Mouse (Mus musculus): Measurements from ENCODE around the gene Eif5b. TPM values are rescaled to one million over a fixed set of nuclear protein-coding genes. Genes with fewer than 3 reads are reported as not detected.

The Eif5b gene
- polyA plus RNA-seq, 1 experiment from 2014 or later = 24.5 TPM

DNA sequence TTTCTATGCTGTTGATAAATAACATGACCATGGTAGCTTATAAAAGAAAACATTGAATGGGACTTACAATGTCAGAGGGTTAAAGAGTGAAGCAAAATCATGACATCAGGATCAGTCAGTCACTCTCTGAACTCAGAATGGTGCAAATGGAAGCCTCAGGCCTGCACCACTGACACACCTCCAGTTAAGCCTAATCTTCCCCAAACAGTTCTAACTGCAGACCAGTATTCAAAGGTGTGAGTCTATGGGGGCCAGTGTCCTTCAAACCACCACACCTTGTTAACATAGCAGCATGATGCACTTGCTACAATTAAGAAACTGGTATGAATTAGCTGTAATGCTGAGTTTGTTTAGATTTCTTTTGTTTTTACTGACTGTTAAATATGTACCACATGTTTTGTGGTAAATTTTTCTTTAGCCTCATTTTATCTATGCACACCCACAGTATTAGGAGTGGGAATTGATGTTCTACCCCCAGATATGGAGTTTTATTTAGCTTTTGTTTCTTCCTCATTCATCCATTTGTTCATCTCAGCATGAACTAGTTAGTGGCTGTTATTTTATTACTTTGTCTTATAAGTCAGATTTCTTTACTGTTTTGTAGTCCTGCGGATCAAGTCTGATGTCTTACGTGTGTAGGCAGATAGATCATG is 16.9 kb downstream of the Eif5b start:
- ATAC-seq (ENCODE audit: low read depth) = no peak
- Histone ChIP-seq H3K4me2 (ENCODE audit: low read depth, low read length) (no peak overlapping the region), H3K9ac (ENCODE audit: low read depth, low read length) (no peak overlapping the region), H3K4me1 (ENCODE audit: control insufficient read depth, insufficient read depth, low read length) (no peaks in the 10 kb centered on the region), H3K9me3 (ENCODE audit: control insufficient read depth, low read length) (no peaks in the 10 kb centered on the region), H3K36me3 (ENCODE audit: control insufficient read depth, insufficient read depth, low read length) (peaks cover 20% of the 10 kb centered on the region), H3K27me3 (replicated peaks; ENCODE audit: control insufficient read depth, insufficient read depth, low read length) (no peaks in the 10 kb centered on the region), H3K4me3 (ENCODE audit: low read depth, low read length) (no peak overlapping the region), H3K27ac (replicated peaks; ENCODE audit: low read depth, low read length) (no peak overlapping the region)
- 90% methylated on average over 2 of the region's 2 CpGs for WGBS
- no peak for DNase-seq (ENCODE audit: low spot score)

GRCm38 (mm10) chr1:38027301-38027700 is 29.5 kb downstream of the Eif5b start:
- DNase-seq (ENCODE audit: low spot score) (no peak), ATAC-seq (ENCODE audit: low read depth) (no peak)
- Histone ChIP-seq H3K27me3 (replicated peaks; ENCODE audit: control insufficient read depth, insufficient read depth, low read length) (no peaks in the 10 kb centered on the region), H3K36me3 (ENCODE audit: control insufficient read depth, insufficient read depth, low read length) (peaks cover 44% of the 10 kb centered on the region), H3K27ac (replicated peaks; ENCODE audit: low read depth, low read length) (no peak overlapping the region), H3K9ac (ENCODE audit: low read depth, low read length) (no peak overlapping the region), H3K9me3 (ENCODE audit: control insufficient read depth, low read length) (no peaks in the 10 kb centered on the region), H3K4me3 (ENCODE audit: low read depth, low read length) (no peak overlapping the region), H3K4me1 (ENCODE audit: control insufficient read depth, insufficient read depth, low read length) (no peaks in the 10 kb centered on the region), H3K4me2 (ENCODE audit: low read depth, low read length) (no peak overlapping the region)
- 95% methylated on average over 7 of the region's 7 CpGs for WGBS

DNA sequence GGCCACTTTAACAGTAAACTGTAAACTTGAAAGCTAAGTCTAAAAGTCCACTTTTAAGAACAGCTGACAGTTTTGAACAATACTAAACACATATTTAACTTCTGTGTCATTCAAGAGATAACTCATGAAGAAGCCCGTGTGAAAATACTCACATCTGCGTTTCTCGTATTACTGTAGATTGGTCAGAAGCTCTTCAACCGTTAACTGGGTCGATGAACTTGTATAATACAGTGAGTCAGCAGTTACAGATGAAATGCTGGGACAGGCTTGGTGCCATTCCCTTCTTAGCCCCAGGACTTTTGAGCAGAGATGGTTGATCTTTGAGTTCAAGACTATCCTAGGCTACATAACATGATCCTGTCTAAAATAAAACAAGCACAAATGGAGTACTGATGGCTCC is 33.6 kb downstream of the Eif5b start:
- Histone ChIP-seq H3K9me3 (ENCODE audit: control insufficient read depth, low read length) (no peaks in the 10 kb centered on the region), H3K9ac (ENCODE audit: low read depth, low read length) (no peak overlapping the region), H3K4me3 (ENCODE audit: low read depth, low read length) (no peak overlapping the region), H3K36me3 (ENCODE audit: control insufficient read depth, insufficient read depth, low read length) (peaks cover 51% of the 10 kb centered on the region), H3K27me3 (replicated peaks; ENCODE audit: control insufficient read depth, insufficient read depth, low read length) (no peaks in the 10 kb centered on the region), H3K27ac (replicated peaks; ENCODE audit: low read depth, low read length) (no peak overlapping the region), H3K4me2 (ENCODE audit: low read depth, low read length) (no peak overlapping the region), H3K4me1 (ENCODE audit: control insufficient read depth, insufficient read depth, low read length) (no peaks in the 10 kb centered on the region)
- DNase-seq (ENCODE audit: low spot score) = no peak
- 96% methylated on average over 5 of the region's 5 CpGs for WGBS
- no peak for ATAC-seq (ENCODE audit: low read depth)

DNA sequence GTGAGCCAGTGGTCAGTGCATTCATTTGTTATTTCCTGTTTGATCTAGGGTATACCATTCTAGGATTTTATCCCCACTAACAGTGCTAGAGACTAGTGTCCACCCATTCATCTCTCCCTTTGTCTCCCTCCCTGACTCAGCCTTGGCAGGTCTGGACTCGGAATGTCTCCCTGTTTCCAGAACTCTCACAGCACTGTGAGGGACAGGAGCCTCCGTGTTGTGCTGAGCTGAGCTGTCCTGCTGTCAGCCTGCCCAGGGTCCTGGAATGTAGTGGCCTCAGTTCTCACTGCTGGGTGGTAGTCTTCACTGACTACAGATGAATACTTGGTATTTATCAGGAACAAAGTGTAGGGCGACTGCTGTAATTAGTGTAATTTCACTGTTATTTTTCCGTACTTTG is 37.7 kb downstream of the Eif5b start:
- H3K9ac ChIP-seq (ENCODE audit: low read depth, low read length) = no peak overlapping the region
- no peak overlapping the region for H3K4me3 ChIP-seq (ENCODE audit: low read depth, low read length)
- no peak overlapping the region for H3K27ac ChIP-seq (replicated peaks; ENCODE audit: low read depth, low read length)
- DNase-seq (ENCODE audit: low spot score) (no peak), ATAC-seq (ENCODE audit: low read depth) (no peak)
- 88% methylated on average over 4 of the region's 4 CpGs for WGBS
- H3K9me3 ChIP-seq (ENCODE audit: control insufficient read depth, low read length) = no peaks in the 10 kb centered on the region
- H3K4me2 ChIP-seq (ENCODE audit: low read depth, low read length) = no peak overlapping the region
- H3K27me3 ChIP-seq (replicated peaks; ENCODE audit: control insufficient read depth, insufficient read depth, low read length) = no peaks in the 10 kb centered on the region
- peaks cover 82% of the 10 kb centered on the region for H3K36me3 ChIP-seq (ENCODE audit: control insufficient read depth, insufficient read depth, low read length)
- H3K4me1 ChIP-seq (ENCODE audit: control insufficient read depth, insufficient read depth, low read length) = no peaks in the 10 kb centered on the region

GRCm38 (mm10) chr1:38037375-38037774 is 39.6 kb downstream of the Eif5b start:
- ATAC-seq (ENCODE audit: low read depth) (no peak), DNase-seq (ENCODE audit: low spot score) (no peak)
- Histone ChIP-seq H3K27ac (replicated peaks; ENCODE audit: low read depth, low read length) (no peak overlapping the region), H3K9me3 (ENCODE audit: control insufficient read depth, low read length) (no peaks in the 10 kb centered on the region), H3K27me3 (replicated peaks; ENCODE audit: control insufficient read depth, insufficient read depth, low read length) (no peaks in the 10 kb centered on the region), H3K4me1 (ENCODE audit: control insufficient read depth, insufficient read depth, low read length) (no peaks in the 10 kb centered on the region), H3K4me2 (ENCODE audit: low read depth, low read length) (no peak overlapping the region), H3K4me3 (ENCODE audit: low read depth, low read length) (no peak overlapping the region), H3K36me3 (ENCODE audit: control insufficient read depth, insufficient read depth, low read length) (peaks cover 91% of the 10 kb centered on the region), H3K9ac (ENCODE audit: low read depth, low read length) (no peak overlapping the region)
- 87% methylated on average over 5 of the region's 5 CpGs for WGBS

GRCm38 (mm10) chr1:38038898-38039297 is 41.1 kb downstream of the Eif5b start:
- WGBS = 94% methylated on average over 2 of the region's 2 CpGs
- DNase-seq (ENCODE audit: low spot score) (no peak), ATAC-seq (ENCODE audit: low read depth) (no peak)
- no peak overlapping the region for H3K9ac ChIP-seq (ENCODE audit: low read depth, low read length)
- no peak overlapping the region for H3K27ac ChIP-seq (replicated peaks; ENCODE audit: low read depth, low read length)
- H3K9me3 ChIP-seq (ENCODE audit: control insufficient read depth, low read length) = no peaks in the 10 kb centered on the region
- no peaks in the 10 kb centered on the region for H3K27me3 ChIP-seq (replicated peaks; ENCODE audit: control insufficient read depth, insufficient read depth, low read length)
- H3K4me2 ChIP-seq (ENCODE audit: low read depth, low read length) = no peak overlapping the region
- H3K36me3 ChIP-seq (ENCODE audit: control insufficient read depth, insufficient read depth, low read length) = peaks cover 83% of the 10 kb centered on the region
- H3K4me3 ChIP-seq (ENCODE audit: low read depth, low read length) = no peak overlapping the region
- H3K4me1 ChIP-seq (ENCODE audit: control insufficient read depth, insufficient read depth, low read length) = no peaks in the 10 kb centered on the region

DNA sequence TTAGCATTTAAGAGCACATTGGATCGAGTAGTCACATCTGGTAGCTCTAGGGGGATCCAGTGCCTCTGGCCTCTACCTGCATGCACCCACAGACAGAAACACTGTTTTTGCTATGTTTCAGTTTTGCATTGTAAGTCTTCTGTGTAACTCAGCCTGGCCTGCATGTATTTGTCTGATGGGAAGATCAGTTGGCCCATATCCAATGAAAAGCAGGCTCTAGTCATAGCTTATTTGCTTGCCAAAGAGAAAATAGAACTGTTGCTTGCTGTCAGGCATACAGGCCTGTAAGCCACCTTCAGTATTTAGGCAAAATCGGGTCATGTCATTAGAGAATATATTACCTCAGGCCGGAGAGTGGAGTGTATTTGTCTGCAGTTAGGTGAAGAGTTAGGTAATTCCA is 50.3 kb downstream of the Eif5b start:
- H3K9me3 ChIP-seq (ENCODE audit: control insufficient read depth, low read length) = no peaks in the 10 kb centered on the region
- H3K27ac ChIP-seq (replicated peaks; ENCODE audit: low read depth, low read length) = no peak overlapping the region
- H3K9ac ChIP-seq (ENCODE audit: low read depth, low read length) = no peak overlapping the region
- H3K4me3 ChIP-seq (ENCODE audit: low read depth, low read length) = no peak overlapping the region
- H3K4me2 ChIP-seq (ENCODE audit: low read depth, low read length) = no peak overlapping the region
- H3K27me3 ChIP-seq (replicated peaks; ENCODE audit: control insufficient read depth, insufficient read depth, low read length) = no peaks in the 10 kb centered on the region
- DNase-seq (ENCODE audit: low spot score) (no peak), ATAC-seq (ENCODE audit: low read depth) (no peak)
- H3K36me3 ChIP-seq (ENCODE audit: control insufficient read depth, insufficient read depth, low read length) = peaks cover 94% of the 10 kb centered on the region
- H3K4me1 ChIP-seq (ENCODE audit: control insufficient read depth, insufficient read depth, low read length) = no peaks in the 10 kb centered on the region
- WGBS = 94% methylated on average over 3 of the region's 3 CpGs

GRCm38 (mm10) chr1:38049562-38049961 is 51.8 kb downstream of the Eif5b start:
- peak; percentile 14 for DNase-seq (ENCODE audit: low spot score)
- no peaks in the 10 kb centered on the region for H3K4me1 ChIP-seq (ENCODE audit: control insufficient read depth, insufficient read depth, low read length)
- no peaks in the 10 kb centered on the region for H3K27me3 ChIP-seq (replicated peaks; ENCODE audit: control insufficient read depth, insufficient read depth, low read length)
- H3K27ac ChIP-seq (replicated peaks; ENCODE audit: low read depth, low read length) = no peak overlapping the region
- H3K9me3 ChIP-seq (ENCODE audit: control insufficient read depth, low read length) = no peaks in the 10 kb centered on the region
- 65% methylated on average over 4 of the region's 4 CpGs for WGBS
- no peak overlapping the region for H3K4me3 ChIP-seq (ENCODE audit: low read depth, low read length)
- ATAC-seq (ENCODE audit: low read depth) = peak; percentile 38; the same call in 1 of the 2 replicates
- H3K36me3 ChIP-seq (ENCODE audit: control insufficient read depth, insufficient read depth, low read length) = peaks cover 98% of the 10 kb centered on the region
- no peak overlapping the region for H3K4me2 ChIP-seq (ENCODE audit: low read depth, low read length)
- H3K9ac ChIP-seq (ENCODE audit: low read depth, low read length) = no peak overlapping the region

DNA sequence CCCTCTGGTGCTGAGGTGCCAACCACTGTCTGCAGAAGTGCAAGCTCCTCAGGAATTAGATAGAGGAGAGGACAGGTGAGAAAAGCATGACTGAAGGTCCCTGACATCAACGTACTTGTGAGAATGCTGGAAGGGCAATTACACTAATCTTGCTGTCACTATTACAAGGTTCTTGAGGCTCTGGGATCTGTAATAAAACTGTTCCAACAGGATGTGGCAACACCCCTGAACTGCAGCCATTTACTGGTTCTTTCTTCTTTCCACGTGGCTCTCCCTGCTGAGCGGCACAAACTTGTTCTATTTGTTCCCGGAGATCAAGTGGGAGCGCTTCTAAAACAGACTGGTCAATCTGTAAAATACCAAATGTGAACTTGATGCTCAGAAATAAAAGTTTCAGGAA is 57.4 kb downstream of the Eif5b start:
- H3K4me3 ChIP-seq (ENCODE audit: low read depth, low read length) = no peak overlapping the region
- H3K9ac ChIP-seq (ENCODE audit: low read depth, low read length) = no peak overlapping the region
- H3K4me1 ChIP-seq (ENCODE audit: control insufficient read depth, insufficient read depth, low read length) = no peaks in the 10 kb centered on the region
- peaks cover 89% of the 10 kb centered on the region for H3K36me3 ChIP-seq (ENCODE audit: control insufficient read depth, insufficient read depth, low read length)
- DNase-seq (ENCODE audit: low spot score) = no peak
- H3K27ac ChIP-seq (replicated peaks; ENCODE audit: low read depth, low read length) = no peak overlapping the region
- ATAC-seq (ENCODE audit: low read depth) = no peak
- WGBS = 85% methylated on average over 5 of the region's 5 CpGs
- no peaks in the 10 kb centered on the region for H3K27me3 ChIP-seq (replicated peaks; ENCODE audit: control insufficient read depth, insufficient read depth, low read length)
- H3K4me2 ChIP-seq (ENCODE audit: low read depth, low read length) = no peak overlapping the region
- H3K9me3 ChIP-seq (ENCODE audit: control insufficient read depth, low read length) = no peaks in the 10 kb centered on the region
